Mouse (Mus musculus) left cerebral cortex, adult 8-10 months (tissue): Measurements from ENCODE around the gene Tcp11. TPM values are rescaled to one million over a fixed set of nuclear protein-coding genes. Genes with fewer than 3 reads are reported as not detected.

Experiments
- total RNA-seq, 4 experiments: library from RNA; stranded (reverse); gene quantifications; 2 replicates each; pipeline ENCODE4 v1.2.4; 2022

Gene Tcp11
- total RNA-seq, 4 experiments from 2014 or later: 0.41 to 1.0 (median 0.56) TPM

Other genes with a start within 250 kb of the Tcp11 start
- gene Snrpc, start 242.5 kb downstream of the Tcp11 start, total RNA-seq: 10 to 100 TPM; 41.8 to 48.9 (median 42.4) TPM
- 10 to 100 TPM; 18.9 to 23.6 (median 21.8) TPM for gene Uhrf1bp1, start 224.2 kb downstream of the Tcp11 start, total RNA-seq
- gene Anks1, start 171.3 kb downstream of the Tcp11 start, total RNA-seq: 10 to 100 TPM; 36.3 to 39.2 (median 38.0) TPM
- gene Taf11, start 170.8 kb downstream of the Tcp11 start, total RNA-seq: 10 to 100 TPM; 40.6 to 47.8 (median 46.2) TPM
- gene Scube3, start 61.5 kb upstream of the Tcp11 start, total RNA-seq: 1 to 10 TPM; 7.2 to 8.6 (median 7.7) TPM
- 100 to 1,000 TPM in 3 of 4 experiments, 10 to 100 TPM in 1; 97.7 to 106 (median 102) TPM for gene Zfp523, start 96.5 kb upstream of the Tcp11 start, total RNA-seq
- 1 to 10 TPM; 2.8 to 5.5 (median 3.7) TPM for gene Def6, start 127.1 kb upstream of the Tcp11 start, total RNA-seq
- 10 to 100 TPM; 26.4 to 28.8 (median 27.1) TPM for gene Ppard, start 152.1 kb upstream of the Tcp11 start, total RNA-seq
- gene Fance, start 232.9 kb upstream of the Tcp11 start, total RNA-seq: 10 to 100 TPM; 29.4 to 31.2 (median 30.5) TPM
- 100 to 1,000 TPM; 323 to 368 (median 355) TPM for gene Rpl10a, start 247.8 kb upstream of the Tcp11 start, total RNA-seq